Mouse (Mus musculus) bone marrow, adult 2 months (tissue): ENCODE results near the gene Fkbp11. TPM values are rescaled to one million over a fixed set of nuclear protein-coding genes. Genes with fewer than 3 reads are reported as not detected.
A peak's percentile ranks its signal among the peaks of the same experiment; 100 is the strongest.

ENCODE experiments used
- H3K27ac ChIP-seq: fragments of 200-500 bp; 2 replicates; pipeline ENCODE4 v1.5.1; 2012; ENCODE audit warnings: low read depth, mild to moderate bottlenecking, control low read depth, inconsistent platforms, low read length; ENCODE audit not compliant: control insufficient read depth, poor library complexity, insufficient read depth
- H3K4me1 ChIP-seq: fragments of 200-500 bp; 2 replicates; pipeline ENCODE4 v1.6.1; 2011; ENCODE audit warnings: low read length; ENCODE audit not compliant: control insufficient read depth, insufficient read depth
- H3K4me3 ChIP-seq: fragments of 200-500 bp; replicated peaks from 2 replicates; pipeline ENCODE3; 2011; ENCODE audit warnings: mild to moderate bottlenecking, low read depth, low read length, control low read depth; ENCODE audit not compliant: control insufficient read depth
- CTCF ChIP-seq: fragments of 200-500 bp; IDR thresholded peaks from 2 replicates; pipeline ENCODE4 v1.5.1; 2011; ENCODE audit warnings: low read length, control low read depth; ENCODE audit not compliant: control insufficient read depth, insufficient read depth
- POLR2A ChIP-seq: fragments of 200-500 bp; IDR thresholded peaks from 2 replicates; pipeline ENCODE4 v1.6.1; 2011; ENCODE audit warnings: low read depth, mild to moderate bottlenecking, control low read depth, low read length, borderline replicate concordance; ENCODE audit not compliant: control insufficient read depth
- WGBS: fragments of 180-500 bp; shearing (Covaris S2); methylation state at CpG from one replicate; pipeline ENCODE4 v1.1.7; 2018; 5-methylcytosine and 5-hydroxymethylcytosine counted together
- polyA plus RNA-seq: library from polyadenylated mRNA; stranded (reverse); fragments of >200 nt; gene quantifications from 2 replicates; pipeline ENCODE4 v1.2.4, GENCODE M21; 2011; ENCODE audit warnings: low replicate concordance; ENCODE audit not compliant: missing spikeins, insufficient read depth, insufficient read length

Fkbp11 gene
- polyA plus RNA-seq, 1 experiment = not detected

DNA sequence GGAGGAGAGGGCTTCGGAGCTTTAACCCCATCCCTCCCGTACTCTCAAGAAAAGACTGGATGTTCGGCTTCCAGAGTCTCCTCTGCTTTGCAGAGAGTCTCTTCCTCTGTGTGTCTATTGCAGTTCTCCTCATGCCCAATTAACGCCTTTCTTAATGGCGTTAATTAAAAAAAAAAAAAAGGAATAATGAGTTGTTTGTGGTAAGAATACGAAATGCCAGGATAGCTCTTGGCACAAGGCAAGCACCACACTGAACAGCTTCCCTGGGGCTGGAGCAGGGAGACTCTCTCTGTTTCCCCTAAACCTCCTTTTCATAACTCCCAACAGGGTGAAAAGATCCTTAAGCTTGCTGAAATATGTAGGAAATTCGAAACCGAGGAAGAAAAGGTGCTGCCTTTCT is 5.8 kb downstream of the Fkbp11 start:
- no peak overlapping the region for H3K27ac ChIP-seq
- no peaks in the 10 kb centered on the region for H3K4me1 ChIP-seq
- no peak overlapping the region for H3K4me3 ChIP-seq
- WGBS = 73% methylated on average over 8 of the region's 8 CpGs
- TF ChIP-seq POLR2A (no peak), CTCF (no peak)

DNA sequence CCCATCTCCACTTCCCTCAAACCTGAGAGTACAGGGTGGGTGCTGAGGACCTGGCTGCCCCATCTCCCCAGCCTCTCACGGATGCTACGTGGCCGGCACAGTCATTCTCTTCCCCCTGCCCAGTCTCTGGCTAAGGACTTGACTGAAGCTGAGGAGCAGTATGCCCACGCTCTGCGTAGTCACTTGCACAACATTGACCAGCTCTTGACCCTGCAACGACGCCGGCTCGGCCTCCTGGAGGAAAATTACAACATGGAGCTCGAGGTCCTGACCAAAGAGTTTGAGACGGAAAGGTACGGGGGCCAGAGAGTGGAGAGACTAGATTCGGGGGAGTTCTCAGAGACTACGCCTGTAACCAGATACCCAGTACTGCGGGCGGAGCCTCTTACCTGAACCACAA is 10.7 kb downstream of the Fkbp11 start:
- WGBS = 59% methylated on average over 16 of the region's 16 CpGs
- TF ChIP-seq CTCF = no peak
- TF ChIP-seq POLR2A = no peak
- no peak overlapping the region for H3K4me3 ChIP-seq
- no peak overlapping the region for H3K27ac ChIP-seq
- peaks cover 1% of the 10 kb centered on the region; the same call in 1 of the 2 replicates for H3K4me1 ChIP-seq

DNA sequence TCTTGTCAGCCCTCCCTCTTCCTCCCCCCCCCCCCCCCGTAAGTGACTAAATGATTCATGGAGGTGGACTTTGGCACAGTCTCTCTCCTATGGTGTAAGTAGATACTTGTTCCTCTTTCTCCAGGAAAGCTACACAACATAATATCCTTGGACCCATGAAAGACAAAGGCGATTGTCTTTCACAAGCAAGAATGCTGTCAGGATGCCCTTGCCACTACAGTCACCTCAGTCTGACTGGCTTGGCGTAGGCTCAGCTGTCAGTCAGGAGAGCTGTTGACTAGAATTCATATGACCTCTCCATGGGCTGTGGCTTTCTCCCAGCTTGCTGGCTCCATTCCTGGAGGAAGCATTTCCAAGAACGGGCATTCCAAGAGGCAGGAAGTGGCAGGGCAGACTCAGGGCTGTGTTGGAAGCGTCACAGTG is 13.8 kb downstream of the Fkbp11 start:
- Histone ChIP-seq H3K4me1 (peaks cover 1% of the 10 kb centered on the region; the same call in 1 of the 2 replicates), H3K27ac (no peak overlapping the region), H3K4me3 (no peak overlapping the region)
- WGBS = 46% methylated on average over 5 of the region's 5 CpGs
- TF ChIP-seq POLR2A = no peak

DNA sequence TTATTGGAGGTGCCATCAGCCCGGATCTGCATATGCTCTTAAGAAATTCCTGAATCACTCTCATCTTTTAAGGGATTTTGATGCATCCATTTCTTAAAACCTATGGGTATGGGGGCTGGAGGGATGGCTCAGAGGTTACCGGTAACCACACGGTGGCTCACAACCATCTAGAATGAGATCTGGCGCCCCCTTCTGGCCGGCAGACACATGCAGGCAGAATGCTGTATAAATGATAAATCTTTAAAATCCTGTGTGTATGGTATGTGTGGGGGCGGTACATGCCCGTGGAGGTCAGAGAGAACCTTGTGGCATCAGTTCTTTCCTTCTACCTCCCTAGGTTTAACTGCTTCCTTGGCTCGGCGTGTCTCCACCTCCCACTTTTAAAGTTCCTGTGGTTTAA is 17.6 kb downstream of the Fkbp11 start:
- WGBS = 13% methylated on average over 9 of the region's 9 CpGs
- H3K27ac ChIP-seq = no peak overlapping the region
- peaks cover 1% of the 10 kb centered on the region; the same call in 1 of the 2 replicates for H3K4me1 ChIP-seq
- H3K4me3 ChIP-seq = no peak overlapping the region
- TF ChIP-seq CTCF (peak; percentile 78), POLR2A (no peak)

DNA sequence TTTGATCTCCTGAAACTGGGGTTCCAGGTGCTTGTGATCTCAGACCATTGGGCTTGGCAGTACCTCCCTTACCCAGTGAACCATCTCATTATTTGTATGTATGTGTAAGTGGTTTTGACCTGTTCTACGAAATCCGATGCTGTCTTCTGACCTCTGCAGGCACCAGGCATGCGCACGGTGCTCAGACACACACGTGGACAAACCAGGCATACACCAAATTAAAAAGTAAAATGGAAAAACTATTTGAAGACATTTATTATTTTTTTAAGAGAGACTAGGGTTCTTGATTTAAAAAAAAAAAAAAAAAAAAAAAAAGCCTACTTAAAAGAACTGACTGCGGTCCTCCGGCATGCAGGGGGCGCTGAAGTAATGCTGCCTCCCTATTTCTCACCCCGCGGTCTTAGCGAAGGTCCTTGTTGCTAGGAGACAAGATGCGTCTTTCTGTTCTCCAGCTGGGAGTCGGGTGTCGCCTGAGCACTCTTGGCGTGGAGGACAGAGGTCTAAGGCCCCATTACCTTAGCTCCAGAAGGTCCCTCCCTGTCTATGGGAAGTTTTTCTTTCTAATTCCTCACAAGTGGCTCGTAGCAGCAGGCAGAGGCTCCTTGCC is 20.1 kb downstream of the Fkbp11 start, which contains the start of gene Ccdc65:
Ccdc65 (plus strand) TSS at position 442 of the 607 bp plus-strand sequence.
- 15% methylated on average over 16 of the region's 16 CpGs for WGBS
- TF ChIP-seq CTCF (peak; percentile 57), POLR2A (no peak)
- no peaks in the 10 kb centered on the region for H3K4me1 ChIP-seq
- peak within 1 kb of the TSS; percentile 16 for H3K4me3 ChIP-seq
- no peak within 1 kb of the TSS for H3K27ac ChIP-seq

DNA sequence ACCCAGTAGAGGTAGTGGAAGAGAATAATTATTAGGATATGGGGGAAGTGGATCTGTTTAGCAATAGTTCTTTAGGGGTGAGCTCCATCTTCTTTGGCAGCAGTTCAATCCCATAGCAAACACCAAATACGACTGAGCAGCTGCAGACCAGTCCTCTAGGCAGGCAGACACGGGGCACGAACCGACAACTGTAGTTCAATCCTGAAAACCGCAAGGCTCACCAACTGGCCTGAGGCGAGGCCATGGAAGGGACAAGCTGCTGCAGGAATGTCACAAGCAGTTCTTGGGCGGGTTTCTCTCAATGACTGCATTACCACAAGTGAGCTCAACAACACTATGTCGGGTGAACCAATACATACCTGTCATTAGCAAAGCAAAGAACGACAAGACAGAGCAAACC is 23.7 kb downstream of the Fkbp11 start:
- H3K27ac ChIP-seq = no peak overlapping the region
- no peaks in the 10 kb centered on the region for H3K4me1 ChIP-seq
- no peak overlapping the region for H3K4me3 ChIP-seq
- WGBS = 58% methylated on average over 9 of the region's 9 CpGs
- no peak for TF ChIP-seq POLR2A
- TF ChIP-seq CTCF = no peak

DNA sequence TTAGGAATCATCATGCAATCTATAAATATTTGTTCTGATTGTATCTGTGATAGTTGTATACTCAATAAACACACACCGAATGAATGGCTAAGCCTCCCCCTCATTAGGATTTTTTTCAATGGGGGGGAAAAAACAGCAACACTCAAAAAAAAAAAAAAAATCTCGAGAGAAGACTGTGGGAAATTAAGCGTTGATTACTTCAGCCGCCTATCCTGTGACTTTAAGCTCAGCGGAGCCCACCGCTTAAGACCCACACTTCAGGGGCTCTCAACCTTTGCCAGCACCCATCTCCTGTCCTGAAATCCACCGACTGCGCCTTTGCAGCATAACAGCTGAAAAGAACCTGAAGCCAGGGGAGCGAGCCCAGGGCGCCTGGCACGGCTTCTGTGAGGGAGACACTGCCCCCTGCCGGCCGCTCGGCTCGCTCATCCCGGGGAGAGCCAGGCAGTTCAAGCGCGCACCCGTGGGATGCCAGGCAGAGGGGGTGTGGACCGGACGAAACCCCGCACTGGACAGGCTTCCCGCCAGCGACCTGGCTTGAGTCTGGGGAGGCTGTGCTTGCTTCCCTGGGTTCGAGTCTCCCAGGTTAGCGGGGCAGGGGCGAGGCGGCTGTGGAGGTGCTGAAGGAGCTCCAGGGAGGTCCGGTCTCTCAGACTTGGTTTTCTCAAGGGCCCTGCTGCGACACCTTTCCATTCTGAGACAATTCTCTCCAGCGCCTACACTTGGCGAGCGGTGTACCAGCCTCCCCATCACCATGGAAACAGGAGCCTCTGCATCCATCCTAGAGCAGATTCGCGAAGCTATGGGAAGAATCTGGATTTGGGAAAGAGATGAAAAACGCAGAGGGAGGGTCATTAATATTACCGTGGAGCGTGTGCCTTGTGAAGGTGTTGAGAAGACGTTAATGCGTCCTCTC is 28.6 kb downstream of the Fkbp11 start:
- H3K4me3 ChIP-seq = no peak overlapping the region
- WGBS = 9% methylated on average over 40 of the region's 40 CpGs
- H3K27ac ChIP-seq = no peak overlapping the region; the same call in 1 of the 2 replicates
- peak; percentile 85 for TF ChIP-seq CTCF
- TF ChIP-seq POLR2A = no peak
- no peaks in the 10 kb centered on the region for H3K4me1 ChIP-seq

DNA sequence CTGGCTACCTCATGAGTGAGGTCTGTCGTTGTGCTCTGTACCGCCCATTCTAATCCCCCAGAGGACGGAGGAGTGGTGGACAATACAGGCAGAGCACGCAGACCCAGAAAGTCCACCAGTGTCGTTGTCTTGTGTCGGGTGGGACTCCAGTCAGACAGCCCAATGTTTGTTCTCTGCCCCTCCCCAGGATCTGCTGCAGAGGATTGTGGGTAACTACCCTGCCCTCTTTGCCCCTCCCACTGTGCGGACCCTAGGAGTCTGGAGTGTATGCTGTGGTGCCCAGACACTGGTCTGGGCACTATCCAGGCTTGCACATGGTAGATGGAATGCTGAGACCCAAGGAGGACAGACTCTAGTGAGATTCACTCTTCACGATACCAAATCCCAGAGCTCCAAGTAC is 31.8 kb downstream of the Fkbp11 start:
- Histone ChIP-seq H3K4me1 (peaks cover 3% of the 10 kb centered on the region), H3K4me3 (no peak overlapping the region), H3K27ac (no peak overlapping the region)
- 69% methylated on average over 8 of the region's 8 CpGs for WGBS
- TF ChIP-seq CTCF = no peak
- TF ChIP-seq POLR2A = no peak
